ENCODE assay signal across 8 mouse cellular contexts in the genomic region with DNA sequence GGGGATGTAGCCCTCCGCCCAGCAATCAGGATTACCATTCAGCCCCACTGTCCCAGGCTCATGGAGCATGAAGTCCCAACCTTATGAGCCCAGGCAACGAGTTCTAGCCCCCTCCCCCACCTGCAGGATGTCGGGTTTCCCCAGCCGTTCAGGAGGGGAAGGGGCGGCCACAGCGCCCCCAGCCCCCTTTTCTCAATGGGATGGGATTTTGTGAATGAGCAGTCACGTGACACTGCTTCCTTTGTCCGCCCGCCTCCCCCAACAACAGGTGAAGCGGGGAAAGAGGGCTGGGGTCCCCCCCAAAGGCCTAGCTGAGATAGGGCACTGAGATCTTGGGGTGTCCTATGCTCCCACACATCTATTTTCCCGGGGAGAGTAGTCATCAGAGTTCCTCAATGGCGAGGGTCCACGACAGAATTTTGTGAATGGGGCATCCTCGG. TPM values are rescaled to one million over a fixed set of nuclear protein-coding genes. Genes with fewer than 3 reads are reported as not detected.
DNase-seq lines count a peak whose midpoint lies in the region; ATAC-seq lines count a peak whose summit lies in the region.

No protein-coding gene starts in this region.

- peak overlapping the region; percentile 48 for H3K4me2 ChIP-seq in embryonic facial prominence, embryonic 11.5 days (ENCODE audit: low read depth, low read length)
- peak overlapping the region; percentile 78 for H3K4me2 ChIP-seq in neural tube, embryonic 15.5 days

- H3K4me1 ChIP-seq in embryonic facial prominence, embryonic 11.5 days (ENCODE audit: control insufficient read depth, insufficient read depth, low read length), result peaks cover 9% of the 10 kb centered on the region
- peaks cover 53% of the 10 kb centered on the region for H3K4me1 ChIP-seq in limb, embryonic 10.5 days
- peaks cover 44% of the 10 kb centered on the region for H3K4me1 ChIP-seq in neural tube, embryonic 15.5 days

- WGBS in embryonic facial prominence, embryonic 11.5 days, result under 1% methylated on average over 14 of the region's 14 CpGs
- under 1% methylated on average over 14 of the region's 14 CpGs for WGBS in limb, embryonic 10.5 days
- WGBS in neural tube, embryonic 15.5 days, result 1% methylated on average over 13 of the region's 14 CpGs

- H3K9me3 ChIP-seq in embryonic facial prominence, embryonic 11.5 days (replicated peaks; ENCODE audit: control insufficient read depth, low read length), result no peaks in the 10 kb centered on the region
- no peaks in the 10 kb centered on the region for H3K9me3 ChIP-seq in limb, embryonic 10.5 days (replicated peaks)
- H3K9me3 ChIP-seq in neural tube, embryonic 15.5 days (replicated peaks), result no peaks in the 10 kb centered on the region

- DNase-seq in kidney, postnatal 10 days, result peak; percentile 44
- no peak for DNase-seq in kidney, postnatal 14 days
- peak; percentile 36 for DNase-seq in Muller cell, postnatal 12 days (ENCODE audit: inconsistent ontology term)
- peak; percentile 72 for DNase-seq in embryonic facial prominence, embryonic 11.5 days (ENCODE audit: low spot score)
- peak; percentile 59 for DNase-seq in limb, embryonic 10.5 days (ENCODE audit: low spot score)
- no peak for DNase-seq in layer of hippocampus, adult 8-10 months (ENCODE audit: low spot score in 2 of 2)

- H3K4me3 ChIP-seq in embryonic facial prominence, embryonic 11.5 days (ENCODE audit: low read depth, low read length), result peak overlapping the region; percentile 49
- H3K4me3 ChIP-seq in limb, embryonic 10.5 days, result peak overlapping the region; percentile 85
- H3K4me3 ChIP-seq in neural tube, embryonic 15.5 days (replicated peaks), result peak overlapping the region; percentile 78

- H3K27me3 ChIP-seq in embryonic facial prominence, embryonic 11.5 days (ENCODE audit: control insufficient read depth, insufficient read depth, low read length), result peaks cover 29% of the 10 kb centered on the region
- H3K27me3 ChIP-seq in limb, embryonic 10.5 days (ENCODE audit: low read depth, poor library complexity, severe bottlenecking), result peaks cover 65% of the 10 kb centered on the region
- H3K27me3 ChIP-seq in neural tube, embryonic 15.5 days (replicated peaks), result peaks cover 29% of the 10 kb centered on the region

- no peaks in the 10 kb centered on the region; the same call in 1 of the 2 replicates for H3K36me3 ChIP-seq in embryonic facial prominence, embryonic 11.5 days (replicated peaks; ENCODE audit: control insufficient read depth, insufficient read depth, low read depth, low read length)
- H3K36me3 ChIP-seq in limb, embryonic 10.5 days, result peaks cover 21% of the 10 kb centered on the region
- H3K36me3 ChIP-seq in neural tube, embryonic 15.5 days, result peaks cover 21% of the 10 kb centered on the region

- peak; percentile 3; the same call in 1 of the 2 replicates for ATAC-seq in embryonic facial prominence, embryonic 11.5 days (replicated peaks; ENCODE audit: insufficient number of reproducible peaks, low FRiP score, low TSS enrichment, low read depth)
- peak; percentile 23 for ATAC-seq in neural tube, embryonic 15.5 days (ENCODE audit: low FRiP score)
- ATAC-seq in activated CD4-positive, CD25-positive, alpha-beta regulatory T cell, adult 4 months, result no peak

- H3K9ac ChIP-seq in embryonic facial prominence, embryonic 11.5 days (replicated peaks; ENCODE audit: low read length), result peak overlapping the region; percentile 55
- H3K9ac ChIP-seq in neural tube, embryonic 15.5 days (replicated peaks), result peak overlapping the region; percentile 72

- peak overlapping the region; percentile 48; the same call in 1 of the 2 replicates for H3K27ac ChIP-seq in embryonic facial prominence, embryonic 11.5 days (replicated peaks; ENCODE audit: low read depth, low read length)
- peak overlapping the region; percentile 88 for H3K27ac ChIP-seq in limb, embryonic 10.5 days
- peak overlapping the region; percentile 92 for H3K27ac ChIP-seq in neural tube, embryonic 15.5 days (replicated peaks)

RNA-seq across cellular contexts. Expression of a gene that starts 1.2 kb away (rescaled TPM):
- polyA plus RNA-seq in embryonic facial prominence, embryonic 11.5 days (2014; fragmentation: Nextera tagmentation; extraction: Ambion mirVana), result 0.15 and 0.77 TPM in 2 replicates
- polyA plus RNA-seq in limb, embryonic 10.5 days (2016; fragmentation: Nextera tagmentation; extraction: Ambion mirVana), result 0.29 and 0.38 TPM in 2 replicates
- 0.46 and 1.0 TPM in 2 replicates for polyA plus RNA-seq in neural tube, embryonic 15.5 days (2015; fragmentation: Nextera tagmentation; extraction: Ambion mirVana)
- not detected for polyA plus RNA-seq in activated CD4-positive, CD25-positive, alpha-beta regulatory T cell, adult 4 months (2017; shearing (Covaris generic))
- 1 to 10 TPM in 2 of 4 experiments, under 1 TPM in 2; 0.69 to 1.4 (median 0.88) TPM for total RNA-seq in layer of hippocampus, adult 8-10 months (2022)

RNA-seq across cellular contexts. Expression of a gene that starts 1.4 kb away (rescaled TPM):
- 4.9 and 5.3 TPM in 2 replicates for polyA plus RNA-seq in embryonic facial prominence, embryonic 11.5 days (2014; fragmentation: Nextera tagmentation; extraction: Ambion mirVana)
- polyA plus RNA-seq in limb, embryonic 10.5 days (2016; fragmentation: Nextera tagmentation; extraction: Ambion mirVana), result 2.7 and 3.3 TPM in 2 replicates
- 10.5 and 11.7 TPM in 2 replicates for polyA plus RNA-seq in neural tube, embryonic 15.5 days (2015; fragmentation: Nextera tagmentation; extraction: Ambion mirVana)
- under 1 TPM in 1 of 2 experiments, not detected in 1; 0.78 TPM for polyA plus RNA-seq in activated CD4-positive, CD25-positive, alpha-beta regulatory T cell, adult 4 months (2017; shearing (Covaris generic))
- total RNA-seq in layer of hippocampus, adult 8-10 months (2022), result 10 to 100 TPM; 40.6 to 59.3 (median 47.8) TPM

RNA-seq across cellular contexts. Expression of a gene that starts 11.7 kb away (rescaled TPM):
- polyA plus RNA-seq in embryonic facial prominence, embryonic 11.5 days (2014; fragmentation: Nextera tagmentation; extraction: Ambion mirVana), result 321 and 334 TPM in 2 replicates
- polyA plus RNA-seq in limb, embryonic 10.5 days (2016; fragmentation: Nextera tagmentation; extraction: Ambion mirVana), result 321 and 323 TPM in 2 replicates
- 266 and 278 TPM in 2 replicates for polyA plus RNA-seq in neural tube, embryonic 15.5 days (2015; fragmentation: Nextera tagmentation; extraction: Ambion mirVana)
- 100 to 1,000 TPM; 214 to 229 TPM for polyA plus RNA-seq in activated CD4-positive, CD25-positive, alpha-beta regulatory T cell, adult 4 months (2017; shearing (Covaris generic))
- 100 to 1,000 TPM; 116 to 137 (median 132) TPM for total RNA-seq in layer of hippocampus, adult 8-10 months (2022)

RNA-seq across cellular contexts. Expression of a gene that starts 12.8 kb away (rescaled TPM):
- polyA plus RNA-seq in embryonic facial prominence, embryonic 11.5 days (2014; fragmentation: Nextera tagmentation; extraction: Ambion mirVana), result 10.8 and 11.7 TPM in 2 replicates
- 10.7 and 11.2 TPM in 2 replicates for polyA plus RNA-seq in limb, embryonic 10.5 days (2016; fragmentation: Nextera tagmentation; extraction: Ambion mirVana)
- polyA plus RNA-seq in neural tube, embryonic 15.5 days (2015; fragmentation: Nextera tagmentation; extraction: Ambion mirVana), result 51.2 and 53.1 TPM in 2 replicates
- polyA plus RNA-seq in activated CD4-positive, CD25-positive, alpha-beta regulatory T cell, adult 4 months (2017; shearing (Covaris generic)), result 10 to 100 TPM; 11.4 to 16.3 TPM
- 10 to 100 TPM; 27.9 to 32.4 (median 29.9) TPM for total RNA-seq in layer of hippocampus, adult 8-10 months (2022)

RNA-seq across cellular contexts. Expression of a gene that starts 34.2 kb away (rescaled TPM):
- 0.58 and 0.85 TPM in 2 replicates for polyA plus RNA-seq in embryonic facial prominence, embryonic 11.5 days (2014; fragmentation: Nextera tagmentation; extraction: Ambion mirVana)
- 0.60 and 0.70 TPM in 2 replicates for polyA plus RNA-seq in limb, embryonic 10.5 days (2016; fragmentation: Nextera tagmentation; extraction: Ambion mirVana)
- 0.79 and 0.80 TPM in 2 replicates for polyA plus RNA-seq in neural tube, embryonic 15.5 days (2015; fragmentation: Nextera tagmentation; extraction: Ambion mirVana)
- 1 to 10 TPM in 1 of 2 experiments, under 1 TPM in 1; 0.95 to 1.1 TPM for polyA plus RNA-seq in activated CD4-positive, CD25-positive, alpha-beta regulatory T cell, adult 4 months (2017; shearing (Covaris generic))
- total RNA-seq in layer of hippocampus, adult 8-10 months (2022), result 1 to 10 TPM in 1 of 4 experiments, under 1 TPM in 3; 0.72 to 2.3 (median 0.93) TPM

Comparison
In these comparisons a context has a peak if more than half of its experiments do, and no peak if none do; other contexts are left out.
1. DNase-seq: peak in kidney, postnatal 10 days (single experiment), Muller cell, postnatal 12 days (single experiment), embryonic facial prominence, embryonic 11.5 days (single experiment) and limb, embryonic 10.5 days (single experiment); none in kidney, postnatal 14 days (single experiment) and layer of hippocampus, adult 8-10 months (0 of 2).
2. Peak in every context shown above with its lines, with median percentiles within 50 percentile points of each other: H3K27ac ChIP-seq and H3K4me3 ChIP-seq.